Mouse (Mus musculus): ENCODE measurements around the gene H2al1e.

- TF ChIP-seq CTCF (IDR thresholded peaks at IDR 0.05) (no peak), POLR2A (IDR thresholded peaks at IDR 0.05; ENCODE audit: insufficient read depth, low read depth, low read length) (no peak)
These were observed 34.0 kb downstream of the H2al1e start for GRCm38 (mm10) chrX:11345762-11346161.

All from heart, adult 2 months (tissue).